Mouse (Mus musculus) G1E (cell line): ENCODE measurements at regions not wholly inside any gene's neighbourhood (a gene's known extent, or its start where the extent isn't known, plus 50 kb on each side); places are given as distances from the start of the nearest gene placed in this dataset.

Experiments
- ATAC-seq: 2 replicates; pipeline ENCODE4 v1.8.0; 2016; ENCODE audit warnings: mild to moderate bottlenecking; ENCODE audit not compliant: insufficient number of reproducible peaks, poor library complexity, low FRiP score, severe bottlenecking; ENCODE audit errors: extremely low read depth
- DNase-seq: peaks from one replicate; pipeline ENCODE4 v3.0.0; 2012; ENCODE audit warnings: low spot score
- H3K27me3 ChIP-seq: 2 replicates; pipeline ENCODE4 v1.6.1; 2012; ENCODE audit warnings: mild to moderate bottlenecking, low read length, inconsistent platforms; ENCODE audit not compliant: insufficient read depth
- H3K36me3 ChIP-seq: replicated peaks from 2 replicates; pipeline ENCODE3; 2012; ENCODE audit warnings: mild to moderate bottlenecking, inconsistent platforms
- H3K4me1 ChIP-seq: 2 replicates; pipeline ENCODE4 v1.6.1; 2012; ENCODE audit warnings: low read depth, low read length, inconsistent platforms, mixed read lengths; ENCODE audit not compliant: insufficient read depth
- H3K4me3 ChIP-seq: 2 replicates; pipeline ENCODE4 v1.5.1; 2012; ENCODE audit warnings: low read depth, mild to moderate bottlenecking, inconsistent platforms, low read length, moderate library complexity, mixed read lengths
- H3K9me3 ChIP-seq: replicated peaks from 2 replicates; pipeline ENCODE4 v1.6.1; 2012; ENCODE audit warnings: inconsistent platforms
- CTCF ChIP-seq: IDR thresholded peaks from 2 replicates; pipeline ENCODE4 v1.5.1; 2012; ENCODE audit warnings: low read depth, low read length, inconsistent platforms, mixed read lengths
- GATA1 ChIP-seq: IDR thresholded peaks from 2 replicates; pipeline ENCODE4 v1.6.1; 2012; ENCODE audit warnings: borderline replicate concordance, low read length, inconsistent platforms, mixed read lengths
- GATA2 ChIP-seq: IDR thresholded peaks from 2 replicates; pipeline ENCODE4 v1.6.1; 2012; ENCODE audit warnings: low read depth, low read length, inconsistent platforms, borderline replicate concordance
- POLR2AphosphoS5 ChIP-seq: IDR thresholded peaks from 2 replicates; pipeline ENCODE4 v1.6.1; 2012; ENCODE audit warnings: low read depth, low read length, inconsistent platforms; ENCODE audit not compliant: insufficient replicate concordance
- TAL1 ChIP-seq: conservative IDR thresholded peaks from 2 replicates; pipeline ENCODE4 v1.6.1; 2012; ENCODE audit warnings: low read depth, low read length, inconsistent platforms, mixed read lengths

- Histone ChIP-seq H3K9me3 (no peaks in the 10 kb centered on the region), H3K27me3 (no peaks in the 10 kb centered on the region), H3K36me3 (no peaks in the 10 kb centered on the region), H3K4me1 (no peaks in the 10 kb centered on the region), H3K4me3 (no peak overlapping the region)
- TF ChIP-seq GATA2, result no peak
- no peak for TF ChIP-seq GATA1
- ATAC-seq, result no peak
- no peak for DNase-seq
Observed at GRCm38 (mm10) chr4:10459603-10460002, 414.7 kb upstream of the 2610301B20Rik start.

GRCm38 (mm10) chr4:10480936-10481335, 393.4 kb upstream of the 2610301B20Rik start:
- no peaks in the 10 kb centered on the region for H3K9me3 ChIP-seq
- ATAC-seq, result no peak
- TF ChIP-seq GATA2 (no peak), GATA1 (no peak), CTCF (no peak), TAL1 (no peak), POLR2AphosphoS5 (no peak)
- no peak overlapping the region for H3K4me3 ChIP-seq
- no peaks in the 10 kb centered on the region for H3K27me3 ChIP-seq
- DNase-seq, result no peak
- H3K4me1 ChIP-seq, result no peaks in the 10 kb centered on the region
- no peaks in the 10 kb centered on the region for H3K36me3 ChIP-seq

- ATAC-seq, result no peak
Observed at GRCm38 (mm10) chr4:10508163-10508821, 366.0 kb upstream of the 2610301B20Rik start.

GRCm38 (mm10) chr4:10510013-10510412, 364.3 kb upstream of the 2610301B20Rik start:
- no peaks in the 10 kb centered on the region for H3K4me1 ChIP-seq
- no peak for ATAC-seq
- no peak for TF ChIP-seq CTCF
- TF ChIP-seq POLR2AphosphoS5, result no peak
- TF ChIP-seq TAL1, result no peak
- no peak for TF ChIP-seq GATA2
- no peak for TF ChIP-seq GATA1
- no peaks in the 10 kb centered on the region for H3K36me3 ChIP-seq
- no peak for DNase-seq
- H3K27me3 ChIP-seq, result no peaks in the 10 kb centered on the region
- H3K4me3 ChIP-seq, result no peak overlapping the region
- no peaks in the 10 kb centered on the region for H3K9me3 ChIP-seq

More at GRCm38 (mm10) chr4:10508163-10508821, 366.0 kb upstream of the 2610301B20Rik start:
- Histone ChIP-seq H3K4me1 (no peaks in the 10 kb centered on the region), H3K4me3 (no peak overlapping the region), H3K36me3 (no peaks in the 10 kb centered on the region), H3K27me3 (no peaks in the 10 kb centered on the region), H3K9me3 (no peaks in the 10 kb centered on the region)
- no peak for TF ChIP-seq CTCF
- TF ChIP-seq GATA2, result no peak
- TF ChIP-seq POLR2AphosphoS5, result no peak
- TF ChIP-seq GATA1, result no peak
- TF ChIP-seq TAL1, result no peak
- no peak for DNase-seq

- no peaks in the 10 kb centered on the region for H3K4me1 ChIP-seq
- no peaks in the 10 kb centered on the region for H3K36me3 ChIP-seq
- ATAC-seq (no peak), DNase-seq (no peak)
- no peaks in the 10 kb centered on the region for H3K27me3 ChIP-seq
- no peak overlapping the region for H3K4me3 ChIP-seq
- no peaks in the 10 kb centered on the region for H3K9me3 ChIP-seq
- no peak for TF ChIP-seq GATA1
- no peak for TF ChIP-seq GATA2
- TF ChIP-seq TAL1, result no peak
- TF ChIP-seq POLR2AphosphoS5, result no peak
- no peak for TF ChIP-seq CTCF
Observed at GRCm38 (mm10) chr4:10550711-10551305, 323.5 kb upstream of the 2610301B20Rik start.

- TF ChIP-seq TAL1 (no peak), GATA1 (no peak), POLR2AphosphoS5 (no peak), GATA2 (no peak), CTCF (no peak)
- Histone ChIP-seq H3K4me1 (no peaks in the 10 kb centered on the region), H3K4me3 (no peak overlapping the region), H3K9me3 (no peaks in the 10 kb centered on the region), H3K36me3 (no peaks in the 10 kb centered on the region), H3K27me3 (no peaks in the 10 kb centered on the region)
- ATAC-seq (no peak), DNase-seq (no peak)
Observed at GRCm38 (mm10) chr4:10553724-10554123, 320.6 kb upstream of the 2610301B20Rik start.

GRCm38 (mm10) chr4:10560078-10560477, 314.2 kb upstream of the 2610301B20Rik start:
- ATAC-seq, result no peak
- Histone ChIP-seq H3K9me3 (no peaks in the 10 kb centered on the region), H3K27me3 (no peaks in the 10 kb centered on the region), H3K4me3 (no peak overlapping the region), H3K36me3 (no peaks in the 10 kb centered on the region), H3K4me1 (no peaks in the 10 kb centered on the region)
- DNase-seq, result no peak
- TF ChIP-seq POLR2AphosphoS5 (no peak), GATA2 (no peak), CTCF (no peak), GATA1 (no peak), TAL1 (no peak)
